Mouse (Mus musculus) hindbrain, embryonic 10.5 days (tissue): ENCODE data around the gene Map2k7. TPM values are rescaled to one million over a fixed set of nuclear protein-coding genes. Genes with fewer than 3 reads are reported as not detected.

Experiments
- DNase-seq: peaks from one replicate; pipeline ENCODE4 v3.0.0-alpha.2; 2017; ENCODE audit warnings: low spot score
- H3K27ac ChIP-seq: fragments of 300-500 bp; sonication (generic); 2 replicates; pipeline ENCODE4 v1.5.1; 2016; ENCODE audit warnings: mild to moderate bottlenecking, moderate library complexity
- H3K27me3 ChIP-seq: fragments of 300-500 bp; sonication (generic); 2 replicates; pipeline ENCODE4 v1.6.1; 2016; ENCODE audit warnings: mild to moderate bottlenecking; ENCODE audit not compliant: poor library complexity, insufficient read depth, severe bottlenecking
- H3K36me3 ChIP-seq: fragments of 300-500 bp; sonication (generic); 2 replicates; pipeline ENCODE4 v1.6.1; 2016; ENCODE audit warnings: mild to moderate bottlenecking, moderate library complexity
- H3K4me1 ChIP-seq: fragments of 300-500 bp; sonication (generic); replicated peaks from 2 replicates; pipeline ENCODE4 v1.6.1; 2016; ENCODE audit warnings: mild to moderate bottlenecking
- H3K4me3 ChIP-seq: fragments of 300-500 bp; sonication (generic); 2 replicates; pipeline ENCODE4 v1.5.1; 2016; ENCODE audit warnings: mild to moderate bottlenecking, moderate library complexity
- H3K9me3 ChIP-seq: fragments of 300-500 bp; sonication (generic); 2 replicates; pipeline ENCODE4 v1.6.1; 2016; ENCODE audit warnings: mild to moderate bottlenecking, moderate library complexity
- WGBS: fragments of 180-500 bp; shearing (Covaris S2); methylation state at CpG from one replicate; pipeline ENCODE4 v1.1.7; 2016; 5-methylcytosine and 5-hydroxymethylcytosine counted together
- polyA plus RNA-seq: library from polyadenylated mRNA; unstranded; fragments of >200 nt; fragmentation: Nextera tagmentation; extraction: Ambion mirVana; gene quantifications from 2 replicates; pipeline ENCODE4 v1.2.1, GENCODE M21; 2016

Gene Map2k7
- polyA plus RNA-seq, 1 experiment from 2014 or later: 39.4 TPM

DNA sequence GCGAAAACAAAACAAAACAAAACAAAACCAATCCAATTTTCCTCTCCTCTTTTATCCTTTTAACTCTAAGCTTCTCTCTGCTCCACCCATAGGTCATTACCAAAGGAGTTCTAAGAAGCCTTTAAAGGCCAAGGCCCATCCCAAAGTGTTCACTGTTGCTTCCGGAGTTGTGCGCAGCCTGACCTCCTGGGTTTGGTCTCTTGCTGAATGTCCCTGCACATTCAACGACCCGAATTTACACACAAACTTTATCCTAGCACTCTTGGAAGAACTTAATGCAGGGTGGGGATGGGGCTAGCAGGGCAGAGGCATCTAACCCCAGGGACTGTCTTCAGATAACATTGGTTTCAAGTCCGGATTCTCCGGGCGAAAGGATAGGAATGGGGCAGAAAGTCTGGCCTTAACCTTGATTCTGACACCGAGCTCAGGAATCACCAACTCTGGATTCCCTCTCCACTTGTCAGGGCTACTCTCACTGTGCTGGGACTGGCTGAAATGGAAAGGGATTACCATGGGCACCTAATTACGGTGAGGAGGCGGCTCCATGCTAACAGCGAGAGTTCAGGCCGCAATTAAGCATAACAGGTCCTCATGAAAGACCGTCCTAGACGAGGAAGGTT lies 616 bp upstream of the Map2k7 start:
- 24% methylated on average over 15 of the region's 15 CpGs for WGBS
- DNase-seq: no peak
- no peaks in the 10 kb centered on the region for H3K9me3 ChIP-seq
- peaks cover 27% of the 10 kb centered on the region for H3K36me3 ChIP-seq
- H3K4me1 ChIP-seq: peaks cover 24% of the 10 kb centered on the region
- H3K27me3 ChIP-seq: peaks cover 21% of the 10 kb centered on the region
- peak overlapping the region; percentile 98 for H3K27ac ChIP-seq
- peak overlapping the region; percentile 84 for H3K4me3 ChIP-seq

DNA sequence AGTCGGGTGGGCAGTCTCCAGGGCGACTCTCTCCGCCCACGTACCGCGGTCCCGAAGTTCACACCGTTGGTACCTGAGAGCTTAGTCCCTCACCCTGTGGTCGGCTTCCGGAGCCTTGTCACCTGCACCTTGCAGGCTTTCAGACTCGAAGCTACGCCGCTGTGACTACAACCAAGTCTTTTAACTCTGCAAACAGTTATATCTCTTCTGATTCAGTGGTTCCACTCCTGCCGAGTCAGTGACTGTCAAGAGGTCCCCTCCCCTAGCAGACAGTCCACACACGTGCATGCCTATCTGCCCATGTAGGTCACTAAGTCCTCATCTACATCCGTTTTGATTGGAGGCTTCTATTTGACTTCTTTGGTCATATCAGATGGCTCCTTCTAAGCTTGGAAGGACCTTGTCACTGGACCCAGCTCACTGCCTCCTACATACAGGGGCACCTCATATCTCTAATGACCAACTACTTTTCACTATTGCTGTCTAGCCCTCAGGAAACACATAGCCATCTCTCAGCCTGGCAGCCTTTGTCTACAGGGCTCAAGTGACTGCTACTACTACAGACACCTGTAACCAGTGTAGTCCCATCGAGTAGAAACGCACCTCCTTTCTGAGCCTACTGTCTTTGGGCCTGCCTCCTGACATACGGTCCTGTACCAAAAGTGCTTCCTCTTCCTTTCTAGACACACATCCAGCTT lies 802 bp downstream of the Map2k7 start:
- no peaks in the 10 kb centered on the region for H3K9me3 ChIP-seq
- H3K27me3 ChIP-seq: peaks cover 18% of the 10 kb centered on the region
- peaks cover 24% of the 10 kb centered on the region for H3K4me1 ChIP-seq
- DNase-seq: no peak
- H3K4me3 ChIP-seq: peak overlapping the region; percentile 84
- 16% methylated on average over 19 of the region's 19 CpGs for WGBS
- peaks cover 41% of the 10 kb centered on the region for H3K36me3 ChIP-seq
- H3K27ac ChIP-seq: peak overlapping the region; percentile 98

DNA sequence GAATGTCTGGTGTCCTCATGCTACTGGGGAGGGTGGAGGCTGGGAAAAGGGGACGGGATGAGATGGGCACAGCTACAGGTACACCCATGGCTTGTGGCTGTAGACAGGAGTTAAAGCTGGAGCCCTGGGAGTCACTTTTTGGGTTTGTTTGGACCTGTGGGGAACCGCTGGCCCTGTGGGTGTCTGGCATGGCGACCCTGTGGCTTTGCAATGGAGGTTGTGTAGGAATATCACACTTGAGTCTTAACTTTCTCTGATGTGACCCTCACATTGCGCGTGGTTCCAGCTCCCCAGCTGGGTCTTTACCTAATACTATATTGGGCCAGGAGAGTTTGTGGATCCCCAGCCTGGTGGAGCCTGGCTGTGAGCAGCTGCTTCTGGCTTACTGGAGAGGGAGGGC lies 6.5 kb downstream of the Map2k7 start:
- no peak overlapping the region for H3K27ac ChIP-seq
- H3K4me3 ChIP-seq: no peak overlapping the region
- H3K36me3 ChIP-seq: peaks cover 96% of the 10 kb centered on the region
- H3K4me1 ChIP-seq: peaks cover 29% of the 10 kb centered on the region
- no peak for DNase-seq
- 96% methylated on average over 5 of the region's 5 CpGs for WGBS
- H3K9me3 ChIP-seq: no peaks in the 10 kb centered on the region
- peaks cover 27% of the 10 kb centered on the region for H3K27me3 ChIP-seq

DNA sequence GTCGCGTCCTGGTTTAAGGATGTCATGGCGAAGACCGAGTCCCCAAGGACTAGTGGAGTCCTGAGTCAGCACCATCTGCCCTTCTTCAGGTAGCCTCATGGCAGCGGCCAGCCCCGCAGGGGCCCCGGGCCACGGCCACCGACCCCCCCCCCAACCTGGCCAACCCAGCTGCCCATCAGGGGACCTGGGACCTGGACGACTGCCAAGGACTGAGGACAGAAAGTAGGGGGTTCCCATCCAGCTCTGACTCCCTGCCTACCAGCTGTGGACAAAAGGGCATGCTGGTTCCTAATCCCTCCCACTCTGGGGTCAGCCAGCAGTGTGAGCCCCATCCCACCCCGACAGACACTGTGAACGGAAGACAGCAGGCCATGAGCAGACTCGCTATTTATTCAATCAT lies 7.2 kb downstream of the Map2k7 start:
- peaks cover 92% of the 10 kb centered on the region for H3K36me3 ChIP-seq

DNA sequence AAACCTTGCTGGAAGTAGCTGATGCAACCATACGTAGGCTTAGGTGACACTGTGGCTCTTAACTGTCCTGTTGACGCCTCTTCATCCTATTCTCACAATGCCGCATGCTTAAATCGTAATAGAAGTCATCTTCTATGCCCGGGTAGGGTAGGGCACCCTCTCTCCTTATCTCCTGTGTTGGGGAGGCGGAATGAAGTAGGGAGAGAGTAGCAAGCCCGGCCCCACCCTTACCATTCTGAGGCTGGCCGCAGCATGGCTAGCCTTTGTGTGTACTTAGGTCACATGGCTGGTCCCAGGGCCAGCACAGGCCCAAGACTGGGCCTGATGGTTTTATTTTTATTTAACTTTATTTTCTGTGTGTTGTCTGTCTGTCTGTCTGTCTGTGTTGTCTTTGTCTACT lies 8.7 kb downstream of the Map2k7 start:
- H3K36me3 ChIP-seq: peaks cover 78% of the 10 kb centered on the region

More for the DNA sequence above, 7.2 kb downstream of the Map2k7 start:
- WGBS: 91% methylated on average over 13 of the region's 13 CpGs
- no peak overlapping the region for H3K4me3 ChIP-seq
- peaks cover 31% of the 10 kb centered on the region for H3K27me3 ChIP-seq
- no peaks in the 10 kb centered on the region for H3K9me3 ChIP-seq
- H3K27ac ChIP-seq: no peak overlapping the region
- DNase-seq: no peak
- peaks cover 30% of the 10 kb centered on the region for H3K4me1 ChIP-seq

DNA sequence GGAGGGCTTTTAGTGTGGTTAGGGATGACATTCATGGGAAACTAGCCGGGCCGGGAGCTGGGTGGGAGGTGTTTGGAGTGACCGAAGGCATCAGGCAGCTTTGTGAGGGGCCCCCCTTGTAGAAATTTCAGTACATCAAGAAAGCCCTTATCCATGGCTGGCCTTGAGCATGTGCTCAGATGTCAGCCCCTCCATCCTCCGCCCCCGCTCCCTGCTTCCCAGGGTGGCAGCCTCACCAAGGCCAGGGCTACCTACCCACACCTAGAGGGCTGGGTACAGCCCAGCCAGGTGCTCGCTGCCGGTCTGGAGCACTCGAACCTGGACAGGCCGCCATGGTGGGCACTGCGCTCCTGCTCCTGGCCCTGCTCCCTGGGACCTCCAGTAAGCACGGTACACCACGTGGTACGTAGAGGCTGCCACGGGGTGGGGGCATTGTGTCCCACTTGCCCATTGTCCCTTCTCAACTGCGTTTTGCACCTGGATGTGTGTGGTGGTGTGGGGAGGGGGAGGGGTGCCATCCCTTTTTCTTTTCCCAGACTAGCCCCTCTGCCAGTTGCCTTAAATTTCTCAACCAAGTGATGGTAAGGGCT lies 9.5 kb downstream of the Map2k7 start, which contains the start of gene Tgfbr3l:
TSS of gene Tgfbr3l (plus strand) at position 264 of the 590 bp plus-strand sequence.
- DNase-seq: no peak
- 80% methylated on average over 15 of the region's 15 CpGs for WGBS
- H3K27ac ChIP-seq: no peak within 1 kb of the TSS
- H3K4me3 ChIP-seq: no peak within 1 kb of the TSS
- H3K9me3 ChIP-seq: no peaks in the 10 kb centered on the region
- H3K27me3 ChIP-seq: peaks cover 31% of the 10 kb centered on the region
- H3K4me1 ChIP-seq: peaks cover 34% of the 10 kb centered on the region
- peaks cover 70% of the 10 kb centered on the region for H3K36me3 ChIP-seq

More for the DNA sequence above, 8.7 kb downstream of the Map2k7 start:
- Histone ChIP-seq H3K4me1 (peaks cover 29% of the 10 kb centered on the region), H3K27ac (no peak overlapping the region), H3K4me3 (no peak overlapping the region), H3K27me3 (peaks cover 31% of the 10 kb centered on the region), H3K9me3 (no peaks in the 10 kb centered on the region)
- DNase-seq: no peak
- WGBS: 92% methylated on average over 8 of the region's 8 CpGs

DNA sequence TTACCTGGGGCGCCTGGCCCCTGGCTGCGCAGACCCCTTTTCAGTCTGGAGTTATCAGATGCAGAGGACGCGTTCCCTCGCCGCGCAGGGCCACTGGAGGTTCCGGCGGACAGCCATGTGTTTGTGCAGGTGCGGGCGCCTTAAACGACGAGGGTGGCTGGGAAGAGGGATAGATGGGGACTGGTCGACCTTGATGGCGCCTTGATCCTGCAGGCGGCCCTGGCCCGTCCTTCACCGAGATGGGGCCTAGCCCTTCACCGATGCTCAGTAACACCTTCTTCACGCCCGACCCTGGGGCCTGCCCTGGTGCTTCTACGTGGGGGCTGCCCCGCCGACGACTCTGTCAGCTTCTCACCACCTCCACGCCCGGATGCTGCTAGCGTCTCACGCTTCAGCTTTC lies 10.7 kb downstream of the Map2k7 start:
- peak; percentile 52 for DNase-seq

DNA sequence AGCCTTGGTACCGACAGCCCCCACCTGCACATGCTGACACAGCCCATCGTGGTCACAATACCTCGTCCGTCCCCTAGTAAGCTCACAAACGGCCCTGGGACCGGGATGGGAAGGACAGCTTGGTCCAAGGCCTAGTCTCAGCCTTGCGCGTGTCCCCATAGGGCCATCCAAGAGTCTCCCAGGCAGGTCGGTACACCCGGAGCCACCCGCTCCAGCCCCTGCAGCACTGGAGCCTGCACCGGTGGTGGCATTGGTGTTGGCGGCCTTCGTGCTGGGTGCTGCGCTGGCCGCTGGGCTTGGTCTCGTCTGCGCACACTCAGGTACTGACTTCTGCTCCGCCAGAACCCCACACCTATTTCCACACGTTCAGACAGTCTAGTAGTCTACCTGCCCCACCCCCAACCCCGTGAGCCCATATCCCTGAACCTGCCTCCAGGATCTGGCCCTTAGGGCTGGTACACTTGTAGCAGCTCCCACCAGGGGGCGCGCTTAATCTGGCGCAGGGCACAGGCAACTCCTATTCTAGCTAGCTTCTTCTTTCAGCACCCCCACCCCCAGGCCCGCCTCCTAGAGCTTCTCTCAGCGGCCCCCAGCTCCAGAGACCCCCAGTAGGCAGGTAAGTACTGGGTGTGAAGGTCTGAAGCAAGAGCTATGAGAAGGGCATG lies 11.9 kb downstream of the Map2k7 start:
- Histone ChIP-seq H3K27me3 (peaks cover 31% of the 10 kb centered on the region), H3K4me3 (peak overlapping the region; percentile 9; the same call in 1 of the 2 replicates), H3K4me1 (peaks cover 45% of the 10 kb centered on the region), H3K36me3 (peaks cover 59% of the 10 kb centered on the region), H3K9me3 (no peaks in the 10 kb centered on the region), H3K27ac (0 out of 2 replicates have a peak overlapping the region, but pooled peaks have one; percentile 5)
- DNase-seq: peak; percentile 81
- 30% methylated on average over 26 of the region's 26 CpGs for WGBS

More for the DNA sequence above, 10.7 kb downstream of the Map2k7 start:
- Histone ChIP-seq H3K36me3 (peaks cover 59% of the 10 kb centered on the region), H3K27ac (0 out of 2 replicates have a peak overlapping the region, but pooled peaks have one; percentile 50), H3K9me3 (no peaks in the 10 kb centered on the region), H3K4me3 (peak overlapping the region; percentile 6; the same call in 1 of the 2 replicates), H3K4me1 (peaks cover 43% of the 10 kb centered on the region), H3K27me3 (peaks cover 31% of the 10 kb centered on the region)
- 13% methylated on average over 29 of the region's 29 CpGs for WGBS

DNA sequence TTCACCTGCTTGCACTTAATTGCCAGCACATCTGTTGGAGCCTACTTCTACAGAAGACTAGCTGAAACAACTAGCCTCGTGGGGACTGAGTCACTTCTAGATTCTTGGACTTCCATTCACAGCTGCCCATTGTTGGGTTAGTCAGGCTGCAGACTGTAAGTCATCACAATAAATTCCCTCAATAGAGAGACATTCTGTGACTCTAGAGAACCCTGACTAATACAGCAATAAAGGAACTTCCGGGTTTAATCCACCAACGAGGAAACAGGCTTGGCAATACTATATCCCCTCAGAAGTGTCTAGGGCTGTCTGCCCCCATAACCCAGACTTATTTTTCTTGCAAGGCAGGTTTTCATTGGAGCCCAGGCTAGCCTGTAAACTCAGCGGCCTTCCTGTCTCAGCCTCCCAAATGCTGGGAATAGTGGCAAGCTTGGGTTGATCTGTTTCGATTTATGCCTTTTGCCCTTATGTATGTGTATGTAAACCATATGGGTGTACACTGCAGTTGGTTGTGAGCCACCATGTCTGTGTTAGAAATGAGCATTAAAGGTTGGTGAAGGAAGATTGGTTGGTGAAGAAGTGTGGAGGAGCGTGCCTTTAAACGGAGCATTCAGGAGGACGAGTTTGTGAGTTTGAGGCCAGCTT lies 13.7 kb downstream of the Map2k7 start:
- peak overlapping the region; percentile 92 for H3K4me3 ChIP-seq
- peaks cover 59% of the 10 kb centered on the region for H3K36me3 ChIP-seq
- peaks cover 31% of the 10 kb centered on the region for H3K27me3 ChIP-seq
- no peak for DNase-seq
- H3K4me1 ChIP-seq: peaks cover 53% of the 10 kb centered on the region
- WGBS: 51% methylated on average over 8 of the region's 8 CpGs
- no peaks in the 10 kb centered on the region for H3K9me3 ChIP-seq
- H3K27ac ChIP-seq: peak overlapping the region; percentile 95

DNA sequence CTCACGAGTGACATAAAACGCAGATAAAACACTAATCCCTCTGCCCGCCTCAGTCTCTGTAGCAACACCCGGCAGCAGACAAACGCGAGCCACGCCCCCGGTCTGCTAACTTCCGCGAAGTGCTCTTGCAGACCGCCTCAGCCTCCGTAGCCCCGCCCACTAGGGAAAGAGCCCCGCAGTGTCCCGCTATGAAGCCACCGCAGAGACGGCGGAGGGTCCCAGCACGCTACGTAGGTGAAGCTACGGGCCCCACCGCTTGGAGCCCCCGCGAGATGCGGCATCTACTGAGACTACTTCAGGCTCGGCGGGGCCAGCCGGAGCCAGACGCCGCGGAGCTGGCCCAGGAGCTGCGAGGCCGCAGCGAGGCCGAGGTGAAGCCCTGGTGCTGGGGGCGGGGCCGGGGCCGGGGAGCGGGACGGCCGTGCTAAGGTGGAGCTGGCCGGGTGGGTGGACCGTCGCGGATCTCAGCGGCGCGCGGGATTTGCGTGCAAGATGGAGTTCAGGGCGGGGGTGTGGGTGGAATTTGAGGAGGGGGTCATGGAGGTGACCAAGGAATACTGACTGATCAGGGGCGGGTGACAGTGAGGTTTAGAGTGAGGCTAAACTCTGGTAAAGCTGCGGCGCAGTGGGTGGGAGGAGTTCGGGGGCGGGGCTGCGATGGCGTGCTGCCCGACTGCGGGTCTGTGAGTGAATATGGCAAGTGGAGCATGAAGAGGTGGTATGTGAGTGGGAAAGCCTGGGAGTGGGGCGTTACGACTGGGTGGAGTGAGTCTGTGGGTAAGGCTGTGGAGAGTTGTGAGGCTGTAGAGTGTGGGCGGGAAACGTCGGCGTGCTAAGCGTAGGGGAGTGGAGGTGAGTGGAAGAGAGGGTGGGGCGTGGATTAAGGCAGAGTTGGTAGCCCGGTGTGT lies 14.6 kb downstream of the Map2k7 start, which contains the start of gene Snapc2:
TSS of gene Snapc2 (plus strand) at position 147 of the 908 bp plus-strand sequence.
- Histone ChIP-seq H3K4me1 (peaks cover 58% of the 10 kb centered on the region), H3K9me3 (no peaks in the 10 kb centered on the region), H3K4me3 (peak within 1 kb of the TSS; percentile 92), H3K36me3 (peaks cover 57% of the 10 kb centered on the region), H3K27ac (peak within 1 kb of the TSS; percentile 95), H3K27me3 (peaks cover 23% of the 10 kb centered on the region)
- peak; percentile 95 for DNase-seq
- 1% methylated on average over 69 of the region's 69 CpGs for WGBS

DNA sequence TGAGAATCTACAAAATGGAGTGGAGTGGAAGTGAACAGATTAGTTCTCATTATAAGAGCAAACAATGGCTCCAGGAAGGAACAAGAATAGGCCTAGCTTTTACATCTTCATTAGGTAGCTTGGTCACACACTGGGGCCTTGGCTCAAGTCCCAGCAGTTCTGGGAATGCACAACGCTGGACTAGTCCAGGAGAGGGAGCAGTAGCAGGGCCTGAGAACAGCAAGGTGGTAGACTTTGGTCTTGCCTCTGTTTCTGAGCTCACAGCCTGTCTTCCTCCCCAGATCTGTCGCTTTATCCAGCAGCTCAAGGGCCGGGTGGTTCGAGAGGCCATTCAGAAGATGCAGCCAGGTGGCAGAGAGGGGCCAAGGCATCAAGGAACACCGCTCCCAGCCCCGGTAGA lies 15.5 kb downstream of the Map2k7 start:
- Histone ChIP-seq H3K27ac (0 out of 2 replicates have a peak overlapping the region, but pooled peaks have one; percentile 12), H3K27me3 (peaks cover 15% of the 10 kb centered on the region), H3K36me3 (peaks cover 49% of the 10 kb centered on the region), H3K4me1 (peaks cover 51% of the 10 kb centered on the region), H3K4me3 (peak overlapping the region; percentile 92), H3K9me3 (0 out of 2 replicates have a peak, but pooled peaks cover 3% of the 10 kb centered on the region)
- 70% methylated on average over 6 of the region's 6 CpGs for WGBS
- DNase-seq: no peak
